Mouse (Mus musculus): ENCODE measurements around the gene Lcorl. TPM values are rescaled to one million over a fixed set of nuclear protein-coding genes. Genes with fewer than 3 reads are reported as not detected.

Gene Lcorl
- 71.5 TPM for polyA plus RNA-seq (2014; fragmentation: Illumina TruSeq; extraction: RNeasy Lipid Tissue Mini Kit (QIAGEN cat#74804); ENCODE audit: low read depth, low replicate concordance)

GRCm38 (mm10) chr5:45857254-45858011 lies at the start of gene Lcorl:
Lcorl (minus strand) TSS chr5:45857615.

GRCm38 (mm10) chr5:45669598-45670279 lies 187.7 kb downstream of the Lcorl start, which contains the start of gene Ncapg:
Ncapg (plus strand) TSS chr5:45669919.

Other genes with a start within 250 kb of the Lcorl start
- gene Fam184b, start 218.0 kb downstream of the Lcorl start, polyA plus RNA-seq (2014; fragmentation: Illumina TruSeq; extraction: RNeasy Lipid Tissue Mini Kit (QIAGEN cat#74804); ENCODE audit: low read depth, low replicate concordance): 1.9 TPM
- gene Ncapg, start 187.7 kb downstream of the Lcorl start, polyA plus RNA-seq (2014; fragmentation: Illumina TruSeq; extraction: RNeasy Lipid Tissue Mini Kit (QIAGEN cat#74804); ENCODE audit: low read depth, low replicate concordance): 26.8 TPM